Mouse (Mus musculus) testis, postnatal 14 days (tissue): ENCODE data around the gene Fndc8.

Experiments used
- DNase-seq: peaks from one replicate; pipeline ENCODE4 v3.0.0; 2021; ENCODE audit warnings: low spot score

Gene Fndc8

DNA sequence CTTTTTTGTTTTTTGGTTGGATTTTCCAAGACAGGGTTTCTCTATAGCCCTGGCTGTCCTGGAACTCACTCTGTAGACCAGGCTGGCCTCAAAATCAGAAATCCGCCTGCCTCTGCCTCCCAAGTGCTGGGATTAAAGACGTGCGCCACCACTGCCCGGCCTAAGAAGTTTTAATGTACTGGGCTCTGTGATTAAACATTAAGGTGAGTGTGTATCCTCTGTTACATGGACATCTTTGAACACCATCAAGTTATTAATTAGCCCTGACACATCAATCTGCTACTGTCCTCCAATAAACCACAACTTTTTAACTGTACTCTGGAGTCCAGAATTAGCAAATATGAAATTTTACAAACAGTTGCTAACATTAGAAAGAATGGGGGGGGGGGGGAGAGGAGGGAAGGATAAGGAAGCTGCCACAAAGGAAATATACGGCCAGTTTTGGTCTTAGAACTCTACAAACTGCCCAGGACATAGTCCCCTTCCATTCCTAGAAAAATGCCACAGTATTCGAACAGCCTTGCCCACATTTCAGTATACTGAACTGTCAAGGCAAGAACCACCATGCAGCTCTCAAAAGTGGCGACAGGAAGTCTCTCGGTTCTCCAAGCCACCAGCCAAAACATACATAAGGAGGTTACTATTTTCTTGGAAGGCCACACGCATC is 22.3 kb upstream of the Fndc8 start:
- DNase-seq: no peak

- no peak for DNase-seq
Observed at GRCm38 (mm10) chr11:82870173-82871030, 21.5 kb upstream of the Fndc8 start.

DNA sequence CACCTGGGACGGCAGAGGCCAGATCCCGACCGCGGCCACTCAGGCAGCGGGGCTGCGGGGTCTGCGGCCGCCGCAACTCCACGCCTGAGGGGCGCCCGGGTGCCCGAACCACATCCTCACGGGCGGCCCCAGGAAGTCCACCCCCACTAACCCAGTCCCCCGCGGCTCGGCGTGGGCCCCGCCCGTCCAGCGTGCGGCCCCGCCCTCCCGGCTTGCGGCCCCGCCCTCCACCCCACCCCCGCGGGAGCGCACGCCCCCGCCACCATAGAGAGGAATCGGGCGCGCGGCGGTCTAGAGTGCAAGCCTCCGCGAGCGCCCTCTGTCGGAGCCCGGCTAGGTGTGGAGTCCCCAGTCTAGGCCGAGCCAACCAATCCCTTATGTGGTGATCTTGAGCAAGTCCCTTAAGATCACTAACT is 20.9 kb upstream of the Fndc8 start, which contains the start of gene Rffl:
Gene Rffl, minus strand, starts transcription at position 180 of the 416 bp plus-strand sequence.
- DNase-seq: peak; percentile 92

- no peak for DNase-seq
Observed at GRCm38 (mm10) chr11:82874924-82875323, 17.0 kb upstream of the Fndc8 start.

DNA sequence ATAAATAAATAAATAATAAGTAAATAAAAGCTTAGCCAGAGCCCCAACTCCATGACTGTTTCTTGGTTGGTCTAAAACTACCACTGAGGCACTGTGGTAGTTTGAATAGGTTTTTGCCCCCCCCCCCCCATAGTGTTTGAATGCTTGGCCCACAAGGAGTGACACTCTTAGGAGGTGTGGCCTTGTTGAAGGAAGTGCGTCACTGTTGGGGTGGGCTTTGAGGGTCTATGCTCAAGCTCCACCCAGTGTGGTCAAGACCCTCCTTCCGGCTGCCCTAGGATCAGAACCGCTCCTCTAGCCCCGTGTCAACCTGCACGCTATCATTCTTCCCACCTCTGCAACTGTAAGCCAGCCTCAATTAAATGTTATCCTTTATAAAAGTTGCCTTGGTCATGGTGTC is 16.3 kb upstream of the Fndc8 start:
- DNase-seq: no peak

DNA sequence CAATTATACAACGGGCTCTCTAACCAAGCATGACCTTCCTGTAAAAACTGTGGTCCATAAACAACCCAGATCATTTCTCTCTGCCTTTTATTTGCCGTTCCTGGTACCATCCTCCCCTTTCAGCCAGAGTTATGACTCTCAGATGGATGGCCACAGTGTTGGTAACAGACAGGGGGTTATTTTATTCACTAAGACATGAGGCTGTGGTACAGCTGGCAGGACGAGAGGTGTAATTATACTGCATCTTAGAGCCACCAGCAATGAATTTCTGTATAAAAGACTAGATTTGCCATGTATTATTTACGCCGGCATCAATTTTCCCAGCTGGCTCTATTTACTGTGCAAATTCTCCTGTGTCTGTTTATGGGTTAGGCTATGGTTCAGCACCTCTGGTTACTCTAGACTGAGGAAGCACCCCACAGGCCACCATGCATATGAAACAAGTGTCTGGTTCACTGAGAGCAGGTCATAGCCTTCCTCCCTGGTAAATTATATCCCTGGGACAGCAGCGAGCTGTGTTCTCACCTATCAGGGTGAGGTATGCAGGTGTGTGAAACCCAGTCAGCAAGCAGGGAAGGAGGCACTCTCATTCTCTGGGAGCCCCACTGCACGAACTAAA is 14.1 kb upstream of the Fndc8 start:
- no peak for DNase-seq

DNA sequence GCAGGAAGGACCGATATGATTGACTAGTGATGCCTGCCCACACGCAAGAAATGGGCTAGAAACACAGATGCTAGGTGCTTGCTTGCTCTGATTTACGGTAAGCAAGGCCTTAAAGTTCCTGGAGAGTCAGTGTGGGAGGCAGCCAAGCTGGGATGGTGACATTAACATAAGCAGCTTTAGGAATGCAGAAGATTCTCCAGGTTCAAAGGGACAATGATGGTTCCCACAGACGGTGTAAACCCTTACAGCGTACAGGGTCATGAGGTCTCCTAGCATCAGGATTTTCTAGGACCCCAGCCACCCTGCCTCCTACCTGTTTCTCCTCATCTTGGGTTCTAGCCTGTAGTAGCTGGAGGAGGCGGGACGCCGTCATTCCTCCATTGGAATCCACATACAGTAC is 8.7 kb upstream of the Fndc8 start:
- DNase-seq: no peak

GRCm38 (mm10) chr11:82886559-82886958 is 5.4 kb upstream of the Fndc8 start:
- no peak for DNase-seq

- no peak for DNase-seq
Observed at GRCm38 (mm10) chr11:82888491-82888946, 3.4 kb upstream of the Fndc8 start.

- peak; percentile 21 for DNase-seq
Observed at GRCm38 (mm10) chr11:82889524-82890341, 2.2 kb upstream of the Fndc8 start.

- DNase-seq: peak; percentile 91
Observed at GRCm38 (mm10) chr11:82890342-82890762, 1.6 kb upstream of the Fndc8 start, which contains the start of gene Rad51d. TSS of gene Rad51d (minus strand) at chr11:82890614.

GRCm38 (mm10) chr11:82897478-82897877 is 5.6 kb downstream of the Fndc8 start:
- DNase-seq: no peak

- no peak for DNase-seq
Observed at GRCm38 (mm10) chr11:82899720-82900119, 7.8 kb downstream of the Fndc8 start.

- no peak for DNase-seq
Observed at GRCm38 (mm10) chr11:82901606-82902310, 9.8 kb downstream of the Fndc8 start.

- no peak for DNase-seq
Observed at GRCm38 (mm10) chr11:82904952-82905351, 13.0 kb downstream of the Fndc8 start.

DNA sequence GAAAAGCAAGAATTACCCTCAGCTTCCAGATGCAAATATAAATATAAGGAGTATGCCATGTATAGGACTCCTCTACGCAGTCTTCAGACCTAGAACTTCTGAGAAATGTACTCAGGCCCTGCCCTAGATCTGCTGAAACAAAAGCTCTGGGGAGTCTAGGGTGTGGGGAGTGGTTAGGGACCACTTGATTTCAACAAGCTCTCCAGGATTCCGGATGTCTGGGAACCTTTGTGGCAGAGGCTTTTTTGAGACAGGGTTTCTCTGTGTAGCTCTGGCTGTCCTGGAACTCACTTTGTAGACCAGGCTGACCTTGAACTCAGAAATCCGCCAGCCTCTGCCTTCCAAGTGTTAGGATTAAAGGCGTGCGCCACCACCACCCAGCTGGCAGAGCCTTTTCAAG is 13.9 kb downstream of the Fndc8 start:
- no peak for DNase-seq

- DNase-seq: peak; percentile 89
Observed at GRCm38 (mm10) chr11:82907651-82908607, 16.0 kb downstream of the Fndc8 start, which contains the start of gene Nle1. TSS of gene Nle1 (minus strand) at chr11:82908411.

DNA sequence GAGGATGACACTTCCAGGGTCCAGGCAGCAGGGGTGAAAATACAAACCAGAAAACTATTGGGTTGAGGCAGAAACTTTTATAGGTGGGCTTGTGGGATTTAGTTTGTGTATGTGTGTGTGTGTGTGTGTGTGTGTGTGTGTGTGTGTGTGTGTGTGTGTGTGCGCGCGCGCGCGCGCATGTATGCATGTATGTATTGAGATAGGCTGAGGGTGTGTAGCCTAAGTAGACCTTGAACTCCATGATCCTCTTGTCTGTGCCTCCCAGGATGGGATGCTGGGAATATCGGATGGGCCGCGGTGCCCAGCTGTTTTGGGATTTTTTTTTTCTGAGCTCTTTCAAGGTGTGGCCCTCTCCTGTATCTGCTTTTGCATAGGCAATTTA is 16.7 kb downstream of the Fndc8 start:
- DNase-seq: no peak

DNA sequence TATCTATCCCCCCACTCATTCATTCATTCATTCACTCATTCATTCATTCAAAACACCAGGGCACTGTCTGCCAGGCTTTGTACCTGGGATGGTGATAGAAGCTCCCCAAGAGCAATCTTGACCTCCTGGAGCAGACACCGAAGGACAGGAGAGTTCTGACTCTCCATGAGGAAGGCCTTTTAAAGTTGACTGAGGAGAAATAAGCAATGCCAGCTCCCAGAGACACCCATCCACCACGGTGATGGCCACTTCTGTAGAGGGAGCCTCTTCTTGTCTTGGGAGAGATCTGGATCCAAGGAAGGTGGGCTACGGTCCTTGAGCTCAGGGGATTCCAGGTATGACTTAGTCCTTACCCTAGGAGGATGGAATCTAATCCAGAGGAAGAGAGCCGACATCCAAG is 18.3 kb downstream of the Fndc8 start, which contains the start of gene Unc45b:
Gene Unc45b, plus strand, starts transcription at position 301 of the 400 bp plus-strand sequence.
- no peak for DNase-seq
